Mouse (Mus musculus): ENCODE results near the gene Slc24a3.

GRCm38 (mm10) chr2:145610796-145611705 is 443.5 kb downstream of the Slc24a3 start:
- TF ChIP-seq CTCF (IDR thresholded peaks at IDR 0.05; ENCODE audit: low read depth, low read length) (peak; percentile 94), POLR2A (IDR thresholded peaks at IDR 0.05; ENCODE audit: extremely low read depth, insufficient read depth, low read length) (no peak)

Measured in liver, adult 2 months (tissue).